ENCODE assay signal across 8 mouse cellular contexts in the genomic region with DNA sequence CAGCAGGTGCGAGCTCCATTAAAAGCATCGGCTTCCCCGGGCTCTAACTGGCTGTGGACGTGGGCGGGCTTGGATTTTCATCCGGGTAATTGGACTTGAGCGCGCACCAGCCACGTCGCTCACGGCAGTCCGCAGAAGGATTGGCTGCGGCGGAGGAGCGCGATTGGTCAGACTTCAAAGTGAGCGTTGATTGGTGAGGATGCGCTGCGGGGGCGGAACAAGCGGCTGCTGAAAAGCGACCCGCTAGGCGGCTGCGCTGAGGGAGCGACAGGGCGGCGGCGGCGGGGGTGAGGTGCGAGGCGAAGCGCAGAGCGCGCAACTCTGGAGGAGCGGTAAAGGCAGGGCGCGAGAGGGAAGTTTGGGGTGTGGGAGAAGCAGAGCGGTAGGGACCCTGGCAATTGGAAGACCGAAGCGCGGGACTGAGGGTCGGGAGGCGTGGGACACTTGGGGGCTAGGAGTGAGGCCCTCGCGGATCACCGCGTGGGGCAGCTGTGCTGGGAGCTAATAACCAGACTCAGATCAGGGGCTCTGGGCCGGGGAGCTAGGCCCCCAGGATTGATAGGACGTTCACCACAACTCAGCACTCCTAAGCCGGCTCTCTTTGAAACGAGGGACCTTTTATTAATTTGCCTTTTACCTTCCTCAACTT. TPM values are rescaled to one million over a fixed set of nuclear protein-coding genes. Genes with fewer than 3 reads are reported as not detected.
DNase-seq lines count a peak whose midpoint lies in the region; ATAC-seq and TF ChIP-seq lines count a peak whose summit lies in the region.

A gene (plus strand): TSS at position 243 of the 649 bp plus-strand sequence.

- H3K4me2 ChIP-seq in heart, embryonic 11.5 days, result peak within 1 kb of the TSS; percentile 66
- H3K4me2 ChIP-seq in kidney, embryonic 15.5 days, result peak within 1 kb of the TSS; percentile 93
- peak within 1 kb of the TSS; percentile 88 for H3K4me2 ChIP-seq in limb, embryonic 15.5 days
- H3K4me2 ChIP-seq in midbrain, postnatal 0 days (ENCODE audit: low read depth, low read length, poor library complexity, severe bottlenecking), result peak within 1 kb of the TSS; percentile 89

- no peaks in the 10 kb centered on the region; the same call in 1 of the 2 replicates for H3K27me3 ChIP-seq in heart, embryonic 11.5 days (ENCODE audit: control insufficient read depth, insufficient read depth, low read length)
- 0 out of 2 replicates have a peak, but pooled peaks cover 8% of the 10 kb centered on the region for H3K27me3 ChIP-seq in kidney, embryonic 15.5 days
- peaks cover 5% of the 10 kb centered on the region; the same call in 1 of the 2 replicates for H3K27me3 ChIP-seq in limb, embryonic 15.5 days
- H3K27me3 ChIP-seq in midbrain, postnatal 0 days (ENCODE audit: insufficient read depth, low read length), result no peaks in the 10 kb centered on the region

- H3K4me1 ChIP-seq in brown adipose tissue, adult 24 weeks (ENCODE audit: control insufficient read depth, insufficient read depth, insufficient read length, low read length), result no peaks in the 10 kb centered on the region
- H3K4me1 ChIP-seq in heart, embryonic 11.5 days (ENCODE audit: control insufficient read depth, insufficient read depth, low read length), result no peaks in the 10 kb centered on the region
- peaks cover 12% of the 10 kb centered on the region for H3K4me1 ChIP-seq in kidney, embryonic 15.5 days
- peaks cover 10% of the 10 kb centered on the region for H3K4me1 ChIP-seq in limb, embryonic 15.5 days
- H3K4me1 ChIP-seq in midbrain, postnatal 0 days (ENCODE audit: insufficient read depth, low read length), result peaks cover 5% of the 10 kb centered on the region; the same call in 1 of the 2 replicates

- peak within 1 kb of the TSS; percentile 71 for H3K4me3 ChIP-seq in brown adipose tissue, adult 24 weeks (ENCODE audit: insufficient read depth, low read depth, low read length)
- H3K4me3 ChIP-seq in heart, embryonic 11.5 days (ENCODE audit: low read depth, low read length), result peak within 1 kb of the TSS; percentile 44
- H3K4me3 ChIP-seq in kidney, embryonic 15.5 days (replicated peaks), result peak within 1 kb of the TSS; percentile 54
- H3K4me3 ChIP-seq in limb, embryonic 15.5 days, result peak within 1 kb of the TSS; percentile 51
- peak within 1 kb of the TSS; percentile 56 for H3K4me3 ChIP-seq in midbrain, postnatal 0 days (ENCODE audit: low read depth, low read length)

- DNase-seq in B cell, adult 2 months, result peak; percentile 88 to 90
- peak; percentile 99 for DNase-seq in midbrain, postnatal 0 days (ENCODE audit: low spot score)
- DNase-seq in spleen, postnatal 10 days (ENCODE audit: low spot score in 2 of 2), result peak; percentile 67 to 89

- H3K27ac ChIP-seq in brown adipose tissue, adult 24 weeks (replicated peaks; ENCODE audit: low read depth, low read length), result no peak within 1 kb of the TSS
- H3K27ac ChIP-seq in heart, embryonic 11.5 days (ENCODE audit: low read depth, low read length), result no peak within 1 kb of the TSS
- peak within 1 kb of the TSS; percentile 18; the same call in 1 of the 2 replicates for H3K27ac ChIP-seq in kidney, embryonic 15.5 days
- no peak within 1 kb of the TSS for H3K27ac ChIP-seq in limb, embryonic 15.5 days
- peak within 1 kb of the TSS; percentile 64 for H3K27ac ChIP-seq in midbrain, postnatal 0 days (ENCODE audit: low read depth, low read length)

- TF ChIP-seq CTCF in midbrain, postnatal 0 days (IDR thresholded peaks at IDR 0.05), result peak; percentile 58

- no peaks in the 10 kb centered on the region for H3K36me3 ChIP-seq in heart, embryonic 11.5 days (ENCODE audit: control insufficient read depth, insufficient read depth, low read length)
- H3K36me3 ChIP-seq in kidney, embryonic 15.5 days, result no peaks in the 10 kb centered on the region
- no peaks in the 10 kb centered on the region for H3K36me3 ChIP-seq in limb, embryonic 15.5 days
- no peaks in the 10 kb centered on the region for H3K36me3 ChIP-seq in midbrain, postnatal 0 days (ENCODE audit: insufficient read depth, low read length)

- WGBS in heart, embryonic 11.5 days (ENCODE audit: insufficient replicate concordance), result 11% methylated on average over 52 of the region's 52 CpGs
- WGBS in kidney, embryonic 15.5 days, result 8% methylated on average over 52 of the region's 52 CpGs
- 5% methylated on average over 52 of the region's 52 CpGs for WGBS in limb, embryonic 15.5 days
- WGBS in midbrain, postnatal 0 days, result 6% methylated on average over 52 of the region's 52 CpGs

- peak; percentile 96 for ATAC-seq in erythroid progenitor cell, adult 5-6 weeks (replicated peaks; ENCODE audit: low FRiP score, poor library complexity, severe bottlenecking)
- ATAC-seq in heart, embryonic 11.5 days (replicated peaks; ENCODE audit: insufficient number of reproducible peaks, low FRiP score, low TSS enrichment), result peak; percentile 95
- peak; percentile 100 for ATAC-seq in kidney, embryonic 15.5 days (replicated peaks; ENCODE audit: low FRiP score)
- ATAC-seq in limb, embryonic 15.5 days (ENCODE audit: insufficient number of reproducible peaks, low FRiP score, low TSS enrichment, low read depth), result peak; percentile 98
- ATAC-seq in midbrain, postnatal 0 days (ENCODE audit: low FRiP score), result peak; percentile 99

- peak within 1 kb of the TSS; percentile 23 for H3K9ac ChIP-seq in heart, embryonic 11.5 days (ENCODE audit: low read depth, low read length)
- peak within 1 kb of the TSS; percentile 49 for H3K9ac ChIP-seq in kidney, embryonic 15.5 days
- H3K9ac ChIP-seq in limb, embryonic 15.5 days, result 0 out of 2 replicates have a peak within 1 kb of the TSS, but pooled peaks have one; percentile 1
- peak within 1 kb of the TSS; percentile 66 for H3K9ac ChIP-seq in midbrain, postnatal 0 days (replicated peaks; ENCODE audit: low read length, poor library complexity, severe bottlenecking)

- H3K9me3 ChIP-seq in heart, embryonic 11.5 days (replicated peaks; ENCODE audit: control insufficient read depth, low read length), result no peaks in the 10 kb centered on the region
- no peaks in the 10 kb centered on the region for H3K9me3 ChIP-seq in kidney, embryonic 15.5 days (replicated peaks)
- no peaks in the 10 kb centered on the region for H3K9me3 ChIP-seq in limb, embryonic 15.5 days
- no peaks in the 10 kb centered on the region for H3K9me3 ChIP-seq in midbrain, postnatal 0 days (ENCODE audit: low read length)

RNA-seq across cellular contexts. Expression of the gene that starts here (rescaled TPM):
- 24.3 and 29.6 TPM in 2 replicates for polyA plus RNA-seq in brown adipose tissue, adult 24 weeks (2012; ENCODE audit: insufficient read depth, insufficient read length, missing spikeins)
- total RNA-seq in erythroid progenitor cell, adult 5-6 weeks (2015; ENCODE audit: low replicate concordance), result 10.1 TPM in 1 of 2 replicates, not detected in the other
- total RNA-seq in erythroid progenitor cell, adult 5-6 weeks (2017; ENCODE audit: low replicate concordance), result 0.51 TPM in 1 of 2 replicates, not detected in the other
- polyA plus RNA-seq in heart, embryonic 11.5 days (2014; fragmentation: Nextera tagmentation; extraction: Ambion mirVana), result 8.4 and 8.7 TPM in 2 replicates
- polyA plus RNA-seq in kidney, embryonic 15.5 days (2015; fragmentation: Nextera tagmentation; extraction: Ambion mirVana), result 12.0 and 15.5 TPM in 2 replicates
- polyA plus RNA-seq in limb, embryonic 15.5 days (2015; fragmentation: Nextera tagmentation; extraction: Ambion mirVana), result 6.7 and 8.0 TPM in 2 replicates
- total RNA-seq in midbrain, postnatal 0 days (2014; rRNA removed), result 12.0 and 18.5 TPM in 2 replicates
- 39.5 and 40.3 TPM in 2 replicates for polyA plus RNA-seq in midbrain, postnatal 0 days (2015; fragmentation: Nextera tagmentation; extraction: Ambion mirVana)

Comparison
In these comparisons a context has a peak if more than half of its experiments do, and no peak if none do; other contexts are left out.
1. H3K27ac ChIP-seq: peak in kidney, embryonic 15.5 days (single experiment) and midbrain, postnatal 0 days (single experiment); none in brown adipose tissue, adult 24 weeks (single experiment), heart, embryonic 11.5 days (single experiment) and limb, embryonic 15.5 days (single experiment).
2. H3K9ac ChIP-seq: peak in every context shown above with its lines; median percentile 66 in midbrain, postnatal 0 days; 49 in kidney, embryonic 15.5 days; 23 in heart, embryonic 11.5 days; 1 in limb, embryonic 15.5 days.
3. Peak in every context shown above with its lines, with median percentiles within 50 percentile points of each other: DNase-seq, H3K4me3 ChIP-seq, ATAC-seq and H3K4me2 ChIP-seq.